In the genomic region with DNA sequence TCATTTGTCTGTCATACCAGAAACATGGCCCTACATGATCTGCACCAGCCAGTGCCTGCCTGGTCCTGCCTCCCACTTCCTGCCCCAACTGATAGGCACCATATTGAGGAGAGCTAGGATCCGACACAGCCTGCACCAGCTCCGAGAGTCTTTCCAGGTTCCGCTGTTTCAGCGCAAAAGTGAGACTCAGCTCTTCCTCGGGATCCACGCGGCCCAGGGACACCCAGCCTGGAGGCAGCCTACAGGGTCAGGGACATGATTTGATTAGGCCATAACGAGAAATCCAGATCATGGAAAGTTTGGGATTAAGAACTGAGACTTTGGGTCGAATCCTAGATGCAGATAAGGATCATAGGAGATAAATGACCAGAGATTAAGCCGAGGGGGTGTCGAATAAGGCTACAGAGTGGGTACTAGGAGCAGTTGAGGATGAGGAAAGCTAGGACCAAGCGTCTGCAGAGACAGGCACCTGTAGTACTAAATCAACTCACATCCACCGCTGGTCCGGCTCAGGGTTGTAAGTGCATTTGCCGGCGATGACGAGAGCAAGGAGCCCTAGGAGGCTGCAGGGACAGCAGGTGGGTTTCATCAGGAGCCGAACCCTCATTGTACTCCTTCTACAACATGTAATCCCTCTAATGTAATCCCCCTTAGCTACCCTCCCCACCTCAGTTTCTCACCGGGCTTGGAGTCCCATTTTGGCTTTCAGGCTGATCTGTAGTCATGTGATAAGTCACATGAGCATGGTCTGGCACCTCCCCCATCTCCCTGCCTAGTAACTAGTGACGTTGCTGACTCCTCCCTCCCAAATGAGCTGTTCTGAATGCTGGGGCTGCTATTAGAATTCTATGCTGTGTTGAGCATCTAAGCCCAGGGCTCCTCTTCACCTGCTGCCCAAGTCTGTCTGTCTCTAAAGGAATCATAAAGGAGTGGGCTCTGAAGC, we compare ENCODE assay signal across 7 mouse cellular contexts. TPM values are rescaled to one million over a fixed set of nuclear protein-coding genes. Genes with fewer than 3 reads are reported as not detected.
A peak's percentile ranks its signal among the peaks of the same experiment; 100 is the strongest.
DNase-seq lines count a peak whose midpoint lies in the region; ATAC-seq lines count a peak whose summit lies in the region.

Gene Tpp1 (minus strand): TSS at position 745 of the 943 bp plus-strand sequence.

- 24% methylated on average over 20 of the region's 20 CpGs for WGBS in embryonic facial prominence, embryonic 11.5 days
- WGBS in limb, embryonic 11.5 days: 28% methylated on average over 20 of the region's 20 CpGs
- 17% methylated on average over 20 of the region's 20 CpGs for WGBS in midbrain, embryonic 14.5 days

- no peak within 1 kb of the TSS for H3K27ac ChIP-seq in embryonic facial prominence, embryonic 11.5 days (replicated peaks; ENCODE audit: low read depth, low read length)
- no peak within 1 kb of the TSS for H3K27ac ChIP-seq in limb, embryonic 11.5 days (replicated peaks; ENCODE audit: low read depth, low read length)
- H3K27ac ChIP-seq in midbrain, embryonic 14.5 days (replicated peaks; ENCODE audit: low read depth, low read length): peak within 1 kb of the TSS; percentile 33; the same call in 1 of the 2 replicates

- peaks cover 2% of the 10 kb centered on the region for H3K36me3 ChIP-seq in embryonic facial prominence, embryonic 11.5 days (replicated peaks; ENCODE audit: control insufficient read depth, insufficient read depth, low read depth, low read length)
- peaks cover 18% of the 10 kb centered on the region for H3K36me3 ChIP-seq in limb, embryonic 11.5 days (ENCODE audit: control insufficient read depth, insufficient read depth, low read length)
- H3K36me3 ChIP-seq in midbrain, embryonic 14.5 days (ENCODE audit: control insufficient read depth, insufficient read depth, low read length): peaks cover 63% of the 10 kb centered on the region

- H3K4me3 ChIP-seq in embryonic facial prominence, embryonic 11.5 days (ENCODE audit: low read depth, low read length): peak within 1 kb of the TSS; percentile 51
- peak within 1 kb of the TSS; percentile 57 for H3K4me3 ChIP-seq in limb, embryonic 11.5 days (ENCODE audit: low read depth, low read length)
- peak within 1 kb of the TSS; percentile 34 for H3K4me3 ChIP-seq in midbrain, embryonic 14.5 days (replicated peaks; ENCODE audit: low read depth, low read length)

- H3K4me2 ChIP-seq in embryonic facial prominence, embryonic 11.5 days (ENCODE audit: low read depth, low read length): peak within 1 kb of the TSS; percentile 66
- peak within 1 kb of the TSS; percentile 66 for H3K4me2 ChIP-seq in limb, embryonic 11.5 days (ENCODE audit: low read depth, severe bottlenecking)
- H3K4me2 ChIP-seq in midbrain, embryonic 14.5 days (ENCODE audit: low read length): peak within 1 kb of the TSS; percentile 50

- H3K27me3 ChIP-seq in embryonic facial prominence, embryonic 11.5 days (ENCODE audit: control insufficient read depth, insufficient read depth, low read length): no peaks in the 10 kb centered on the region
- H3K27me3 ChIP-seq in limb, embryonic 11.5 days (ENCODE audit: control insufficient read depth, insufficient read depth, low read length): no peaks in the 10 kb centered on the region
- H3K27me3 ChIP-seq in midbrain, embryonic 14.5 days (ENCODE audit: control insufficient read depth, insufficient read depth, low read length): no peaks in the 10 kb centered on the region

- peak within 1 kb of the TSS; percentile 67 for H3K9ac ChIP-seq in embryonic facial prominence, embryonic 11.5 days (replicated peaks; ENCODE audit: low read length)
- H3K9ac ChIP-seq in limb, embryonic 11.5 days (ENCODE audit: low read length): peak within 1 kb of the TSS; percentile 67
- peak within 1 kb of the TSS; percentile 36; the same call in 1 of the 2 replicates for H3K9ac ChIP-seq in midbrain, embryonic 14.5 days (replicated peaks; ENCODE audit: low read length)

- DNase-seq in adrenal gland, postnatal 14 days: peak; percentile 94
- peak; percentile 92 for DNase-seq in embryonic facial prominence, embryonic 11.5 days (ENCODE audit: low spot score)
- DNase-seq in heart, adult 11 months: peak; percentile 99
- peak; percentile 93 for DNase-seq in kidney, adult 18-20 months
- DNase-seq in limb, embryonic 11.5 days (ENCODE audit: low spot score): peak; percentile 90
- DNase-seq in midbrain, embryonic 14.5 days: peak; percentile 91
- DNase-seq in spleen, adult 18-20 months: peak; percentile 79 to 83

- no peaks in the 10 kb centered on the region for H3K4me1 ChIP-seq in embryonic facial prominence, embryonic 11.5 days (ENCODE audit: control insufficient read depth, insufficient read depth, low read length)
- 0 out of 2 replicates have a peak, but pooled peaks cover 2% of the 10 kb centered on the region for H3K4me1 ChIP-seq in limb, embryonic 11.5 days (ENCODE audit: control insufficient read depth, insufficient read depth, low read length)
- H3K4me1 ChIP-seq in midbrain, embryonic 14.5 days (ENCODE audit: control insufficient read depth, insufficient read depth, low read length): no peaks in the 10 kb centered on the region

- H3K9me3 ChIP-seq in embryonic facial prominence, embryonic 11.5 days (replicated peaks; ENCODE audit: control insufficient read depth, low read length): no peaks in the 10 kb centered on the region
- H3K9me3 ChIP-seq in limb, embryonic 11.5 days (ENCODE audit: control insufficient read depth, low read length): no peaks in the 10 kb centered on the region
- no peaks in the 10 kb centered on the region for H3K9me3 ChIP-seq in midbrain, embryonic 14.5 days (ENCODE audit: control insufficient read depth, low read length)

- peak; percentile 83 for ATAC-seq in embryonic facial prominence, embryonic 11.5 days (replicated peaks; ENCODE audit: insufficient number of reproducible peaks, low FRiP score, low TSS enrichment, low read depth)
- ATAC-seq in limb, embryonic 11.5 days (ENCODE audit: insufficient number of reproducible peaks, low FRiP score, low TSS enrichment, low read depth): peak; percentile 94
- ATAC-seq in midbrain, embryonic 14.5 days (ENCODE audit: low FRiP score, low TSS enrichment): peak; percentile 92

RNA-seq across cellular contexts. Expression of gene Tpp1, which starts in this region (rescaled TPM):
- total RNA-seq in adrenal gland, postnatal 14 days (2021): 74.8 and 75.4 TPM in 2 replicates
- 38.1 and 42.6 TPM in 2 replicates for polyA plus RNA-seq in embryonic facial prominence, embryonic 11.5 days (2014; fragmentation: Nextera tagmentation; extraction: Ambion mirVana)
- polyA plus RNA-seq in limb, embryonic 11.5 days (2014; fragmentation: Nextera tagmentation; extraction: Ambion mirVana): 35.9 and 41.7 TPM in 2 replicates
- polyA plus RNA-seq in midbrain, embryonic 14.5 days (2014; fragmentation: Nextera tagmentation; extraction: Ambion mirVana): 22.5 and 49.5 TPM in 2 replicates
